Mouse (Mus musculus): ENCODE measurements around the gene A930033H14Rik.

The A930033H14Rik gene

DNA sequence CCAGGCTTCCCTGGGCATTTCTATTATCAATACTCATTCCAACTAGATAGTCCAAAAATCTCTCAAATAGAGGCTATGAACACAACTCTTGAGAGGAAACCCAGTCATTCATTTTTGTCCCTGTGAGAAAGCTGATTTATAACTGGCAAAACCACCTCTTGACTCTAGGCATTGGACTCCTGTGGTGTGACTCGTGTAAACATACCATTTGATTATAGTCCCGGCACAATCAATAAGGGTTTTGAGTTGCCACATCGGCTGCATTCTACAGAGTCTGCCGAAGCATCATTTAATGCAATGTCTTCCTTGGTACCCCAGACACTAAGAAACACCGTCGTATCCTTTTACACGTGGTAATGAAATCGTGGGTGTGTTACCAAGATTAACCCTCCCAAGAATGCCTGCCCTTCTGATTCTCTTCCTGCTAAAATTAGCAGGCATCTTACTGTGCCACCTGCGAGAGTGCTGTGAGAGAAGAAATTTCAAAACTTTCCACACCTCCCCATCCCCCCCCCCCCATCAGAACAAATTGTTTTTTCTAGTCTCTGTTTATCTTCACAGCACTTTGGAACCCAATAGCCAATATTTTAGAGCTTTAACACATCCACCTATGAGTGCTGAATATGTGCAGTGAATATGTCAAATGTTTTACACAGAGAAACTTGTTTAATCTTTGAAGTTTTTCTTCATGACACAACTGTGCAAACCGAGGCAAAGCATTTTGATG, 22.3 kb downstream of the A930033H14Rik start:
- DNase-seq, result no peak

DNA sequence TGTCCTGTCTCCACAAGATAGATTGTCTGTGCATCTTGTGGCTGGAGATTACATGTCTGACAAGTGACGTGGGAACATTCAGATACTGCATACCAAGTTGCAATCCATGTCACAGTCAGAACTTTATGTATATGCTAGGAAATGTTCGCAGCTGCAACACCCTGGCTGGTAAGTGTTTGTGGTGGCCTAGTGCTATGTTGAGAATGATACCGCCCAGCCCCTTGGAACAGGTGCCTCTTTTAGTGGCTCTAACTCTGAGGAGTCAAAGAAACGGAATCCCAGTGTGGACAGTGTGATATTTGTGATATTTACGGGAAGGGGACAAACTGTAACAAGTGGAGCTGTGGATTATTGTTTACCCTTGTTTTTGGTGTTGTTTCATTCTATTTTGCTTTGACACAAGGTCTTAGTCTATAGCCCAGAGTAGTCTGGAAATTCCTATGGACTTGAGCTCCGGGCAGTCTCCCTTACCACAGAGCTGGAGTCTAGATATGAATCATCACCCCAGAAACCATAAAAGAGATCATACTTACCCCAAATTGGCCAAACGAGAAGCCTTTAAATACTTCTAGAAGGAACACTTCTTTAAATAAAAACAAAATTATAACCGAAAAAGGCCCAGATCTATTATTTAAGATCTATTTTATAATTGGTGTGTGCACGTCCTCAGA, 25.0 kb downstream of the A930033H14Rik start:
- DNase-seq, result no peak

DNA sequence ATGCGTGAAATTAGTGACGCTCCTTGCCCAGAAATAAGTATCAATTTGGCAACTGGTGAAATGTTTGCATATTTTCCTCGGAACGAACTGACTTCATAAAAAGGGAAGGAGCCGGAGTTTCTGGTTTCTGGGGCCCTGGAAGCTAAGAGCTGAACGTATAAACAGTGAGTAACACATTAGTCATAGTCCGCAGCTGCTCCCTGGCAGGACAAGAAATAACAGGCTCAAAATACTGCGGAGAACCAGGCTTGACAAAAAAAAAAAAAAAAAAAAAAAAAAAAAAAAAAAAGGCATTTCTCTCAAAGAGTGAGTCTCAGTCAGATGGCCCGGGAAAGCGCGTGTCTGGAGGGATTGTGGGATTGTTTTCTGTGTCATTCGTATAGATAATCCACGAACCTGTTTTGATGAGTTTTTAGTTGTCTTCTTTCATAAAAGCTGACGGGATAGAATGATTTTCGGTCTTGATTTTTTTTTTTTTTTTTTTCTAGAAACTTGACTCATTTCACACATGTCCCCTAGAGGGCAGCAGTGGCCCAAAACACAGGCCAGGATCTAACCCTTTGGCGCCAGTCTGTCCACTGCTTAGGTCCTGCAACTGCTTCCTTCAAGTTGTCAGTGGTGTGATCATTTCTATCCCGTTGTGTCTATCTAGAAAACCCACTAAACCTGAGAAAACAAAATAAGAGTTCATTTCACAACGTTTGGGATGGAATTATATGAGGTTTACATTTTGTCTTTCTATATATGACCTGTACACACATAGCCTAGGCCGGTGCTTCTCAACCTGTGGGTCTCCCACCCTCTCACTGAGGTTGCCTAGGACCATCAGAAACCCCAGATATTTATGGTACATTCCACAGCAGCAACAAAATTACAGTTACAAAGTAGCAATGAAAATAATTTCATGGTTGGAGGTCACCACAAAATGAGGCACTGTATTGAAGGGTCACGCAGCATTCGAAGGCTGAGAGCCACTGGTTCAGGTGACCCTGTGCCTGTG, 26.7 kb downstream of the A930033H14Rik start:
- DNase-seq, result peak; percentile 56

DNA sequence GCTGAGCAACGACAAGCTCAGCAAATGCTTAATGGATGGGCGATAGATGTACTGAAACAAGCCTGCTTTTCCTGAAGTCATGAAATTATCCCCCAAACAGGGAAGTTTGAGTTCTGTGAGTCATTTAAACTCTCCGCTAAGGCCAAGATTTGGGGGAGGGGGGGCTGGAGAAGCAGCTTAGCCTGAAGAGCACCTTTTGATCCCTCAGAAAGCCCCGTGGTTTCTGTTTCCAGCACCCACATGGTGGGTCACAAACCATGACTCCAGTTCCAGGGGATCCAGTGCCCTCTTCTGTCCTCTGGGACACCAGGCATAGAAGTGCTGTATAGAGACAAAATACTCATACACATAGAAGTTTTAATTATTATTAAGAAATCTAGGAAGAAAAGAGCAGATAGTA, 27.5 kb downstream of the A930033H14Rik start:
- DNase-seq, result no peak

DNA sequence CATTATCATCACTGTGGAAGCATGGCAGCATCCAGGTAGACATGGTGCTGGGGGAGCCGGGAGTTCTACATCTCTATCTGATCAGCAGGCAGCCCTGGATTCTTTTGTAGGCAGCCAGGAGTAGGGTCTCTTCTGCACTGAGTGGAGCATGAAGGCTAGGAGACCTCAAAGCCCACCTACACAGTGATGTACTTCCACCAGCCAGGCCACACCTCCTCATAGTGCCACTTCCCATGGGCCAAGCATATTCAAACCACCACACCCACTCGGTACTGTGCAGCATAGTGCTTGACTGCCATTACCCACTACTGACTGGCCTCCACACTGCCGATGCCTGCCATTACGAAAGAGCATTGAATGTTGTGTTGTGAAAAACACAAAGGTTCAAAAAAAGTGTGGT, 28.0 kb downstream of the A930033H14Rik start:
- no peak for DNase-seq

DNA sequence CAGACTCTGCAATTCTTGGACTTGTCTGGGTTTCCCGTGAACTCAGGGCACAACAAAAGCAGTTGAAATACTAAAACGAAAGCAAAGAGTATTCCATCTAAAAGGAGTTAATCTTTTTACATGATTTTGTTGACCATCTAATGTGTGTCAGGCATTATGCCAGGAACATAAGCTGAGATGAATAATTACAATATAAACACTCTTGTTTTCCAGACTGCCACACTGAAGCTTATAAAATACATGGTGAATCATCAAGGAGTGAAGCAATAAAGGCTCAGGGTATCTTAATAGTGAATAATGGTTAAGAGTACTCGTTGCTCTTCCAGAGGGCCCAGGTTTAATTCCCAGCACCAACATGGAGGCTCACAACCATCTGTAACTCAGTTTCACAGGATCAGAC, 31.9 kb downstream of the A930033H14Rik start:
- DNase-seq, result no peak

DNA sequence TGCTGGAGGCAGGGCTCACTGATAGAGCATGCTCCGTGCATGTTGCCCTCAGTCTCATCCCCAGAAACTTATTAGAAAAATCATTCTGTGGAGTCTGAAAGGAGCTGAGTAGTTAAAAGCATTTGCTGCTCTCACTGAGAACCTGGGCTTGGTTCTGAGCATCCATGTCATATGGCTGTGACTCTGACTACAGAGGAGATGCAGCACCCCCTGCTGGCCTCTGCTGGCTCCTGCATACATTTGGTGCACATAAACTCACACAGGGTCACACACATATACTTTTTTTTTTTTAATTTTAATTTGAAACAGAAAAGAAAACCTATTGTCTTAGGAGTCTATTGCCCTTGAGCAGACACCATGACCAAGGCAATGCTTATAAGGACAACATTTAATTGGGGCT, 33.6 kb downstream of the A930033H14Rik start:
- no peak for DNase-seq

DNA sequence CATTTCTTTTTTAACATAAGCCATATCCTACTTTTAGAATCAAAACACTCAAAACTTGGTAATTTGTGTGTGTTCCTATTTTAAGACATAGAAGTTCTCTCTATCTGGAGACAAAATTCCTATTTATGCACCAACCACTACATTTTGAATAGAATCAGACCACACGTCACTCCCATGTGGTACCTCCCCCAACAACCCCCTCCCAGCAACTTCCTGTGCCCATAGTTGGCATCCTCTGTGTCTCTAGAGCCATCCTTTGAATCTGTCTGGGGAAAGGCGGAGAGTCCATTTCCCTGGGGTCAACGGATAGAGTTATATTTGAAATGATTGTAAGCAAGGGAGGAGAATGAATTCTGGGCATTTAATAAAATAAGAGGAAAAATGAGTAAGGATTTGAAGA, 36.8 kb downstream of the A930033H14Rik start:
- no peak for DNase-seq

DNA sequence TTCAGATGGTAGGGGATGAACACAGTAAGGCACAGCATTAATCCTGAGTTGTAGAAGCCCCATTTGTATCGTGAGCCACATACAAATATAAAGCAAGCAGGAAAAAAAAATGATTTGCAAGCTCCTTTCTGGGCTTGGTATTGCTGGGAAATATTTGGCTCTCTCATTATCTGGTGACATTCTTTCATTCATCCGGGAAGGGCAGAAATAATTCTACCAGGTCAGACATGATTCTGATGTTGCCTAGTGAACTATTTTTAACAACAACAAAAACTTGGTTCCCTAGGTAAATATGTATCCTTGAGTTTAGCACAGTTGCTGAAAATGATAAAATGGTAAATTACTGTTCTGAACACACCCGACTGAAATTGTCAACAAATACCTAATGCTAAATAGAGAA, 40.5 kb downstream of the A930033H14Rik start:
- no peak for DNase-seq

DNA sequence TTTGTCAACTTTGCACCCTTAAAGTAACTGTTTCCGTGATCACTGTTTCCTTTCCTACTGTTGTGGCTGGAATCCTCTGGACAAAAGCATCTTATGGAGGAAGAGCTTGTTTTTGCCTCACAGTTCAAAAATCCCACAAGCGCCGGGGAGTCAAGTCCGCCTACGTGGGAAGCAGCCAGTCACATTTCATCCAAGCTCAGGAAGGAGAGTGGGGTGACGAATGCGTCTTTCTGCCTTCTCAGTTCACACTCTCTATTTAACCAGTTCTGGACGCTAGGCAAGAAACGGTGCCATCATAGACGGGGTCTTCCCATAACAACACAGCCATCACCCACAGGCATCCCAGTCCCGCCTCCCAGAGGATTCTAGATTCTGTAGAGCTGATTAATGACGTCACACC, 46.4 kb downstream of the A930033H14Rik start:
- DNase-seq, result no peak

DNA sequence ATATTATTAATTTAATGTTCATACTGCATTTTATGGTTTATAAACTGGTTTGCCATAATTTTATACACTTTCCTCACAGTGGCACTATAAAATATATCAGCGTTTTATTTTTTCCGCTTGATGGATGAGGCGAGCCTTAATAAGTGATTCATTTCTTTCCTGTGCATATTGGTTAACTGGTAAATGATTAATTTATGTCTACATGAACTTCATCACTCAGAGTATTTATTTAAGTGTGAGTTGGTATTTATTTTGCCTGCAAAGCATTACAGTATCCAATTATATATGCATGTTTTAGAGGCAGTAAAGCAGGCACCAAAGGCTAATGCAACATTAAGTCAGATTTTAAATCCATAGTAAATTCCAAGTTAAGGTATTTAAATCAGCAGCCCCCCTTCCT, 47.1 kb downstream of the A930033H14Rik start:
- no peak for DNase-seq

DNA sequence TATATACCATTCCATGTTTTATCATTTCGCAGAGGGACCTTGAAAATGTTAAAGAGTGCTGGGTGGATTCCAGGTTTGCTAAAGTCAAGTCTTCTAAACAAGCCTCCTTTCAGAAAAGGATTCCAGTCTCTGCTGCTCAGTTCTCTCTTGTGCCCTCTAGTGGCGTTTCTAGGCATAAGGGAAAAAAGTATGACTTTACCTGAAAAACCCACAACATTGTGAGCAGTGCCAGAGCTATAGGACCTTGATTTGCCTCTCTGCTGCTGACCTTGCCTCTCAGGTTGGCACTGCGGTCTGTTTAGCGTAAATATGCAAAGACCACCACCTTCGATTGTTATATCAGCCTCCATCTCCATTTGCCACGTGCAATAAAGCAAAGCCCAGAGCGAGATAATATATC, 47.8 kb downstream of the A930033H14Rik start:
- no peak for DNase-seq

DNA sequence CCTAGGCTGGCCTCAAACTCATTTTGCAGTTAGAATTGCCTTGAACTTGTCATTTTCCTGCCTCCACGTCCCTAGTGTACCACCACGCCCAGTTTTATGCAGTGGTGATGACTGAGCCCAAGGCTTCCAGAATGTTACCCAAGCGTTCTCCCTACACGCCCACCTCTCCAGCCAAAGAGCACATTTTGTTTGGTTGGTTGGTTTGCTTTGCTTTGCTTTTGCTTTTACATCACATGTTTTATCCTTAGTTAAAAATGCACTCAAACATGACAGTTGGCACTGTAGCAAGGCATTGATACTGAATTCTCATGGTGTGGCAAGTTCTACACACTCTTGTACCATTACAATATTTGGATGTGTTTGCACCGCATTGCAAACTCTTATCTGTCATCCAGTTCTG, 49.7 kb downstream of the A930033H14Rik start:
- no peak for DNase-seq

DNA sequence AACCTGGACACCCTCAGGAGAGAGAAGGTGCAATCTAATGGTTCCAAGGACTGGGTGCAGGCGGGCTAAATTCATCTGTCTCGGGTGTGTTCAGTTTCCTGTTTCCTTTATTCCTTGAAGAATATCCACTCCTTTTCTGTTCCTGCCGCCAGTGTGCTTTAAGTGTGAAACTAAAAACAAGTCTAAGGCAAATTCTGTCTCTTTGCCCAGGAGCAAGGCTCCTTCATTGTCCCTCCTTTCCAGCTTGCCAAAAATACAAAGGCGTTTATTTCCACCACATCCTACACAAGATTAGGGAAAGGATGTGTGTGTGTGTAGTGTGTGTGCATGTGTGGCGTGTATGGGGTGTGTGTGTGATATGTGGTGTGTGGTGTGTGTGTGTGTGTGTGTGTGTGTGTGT, 50.3 kb downstream of the A930033H14Rik start:
- DNase-seq, result no peak

DNA sequence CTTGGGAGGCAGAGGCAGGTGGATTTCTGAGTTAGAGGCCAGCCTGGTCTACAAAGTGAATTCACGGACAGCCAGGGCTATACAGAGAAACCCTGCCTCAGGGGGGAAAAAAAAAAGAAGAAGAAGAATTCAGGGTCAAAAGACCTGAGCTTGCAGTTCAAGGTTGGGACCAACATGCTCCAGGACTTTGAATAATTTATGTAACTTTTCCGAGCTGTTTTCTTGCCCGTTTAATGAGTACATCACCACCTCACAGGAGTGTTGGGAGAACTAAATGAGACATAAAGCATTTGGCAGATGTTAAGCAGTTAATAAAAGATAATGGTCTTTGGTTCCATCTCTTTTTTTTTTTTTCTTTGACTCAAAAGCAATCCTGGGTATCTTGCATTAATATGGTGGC, 51.4 kb downstream of the A930033H14Rik start:
- no peak for DNase-seq

DNA sequence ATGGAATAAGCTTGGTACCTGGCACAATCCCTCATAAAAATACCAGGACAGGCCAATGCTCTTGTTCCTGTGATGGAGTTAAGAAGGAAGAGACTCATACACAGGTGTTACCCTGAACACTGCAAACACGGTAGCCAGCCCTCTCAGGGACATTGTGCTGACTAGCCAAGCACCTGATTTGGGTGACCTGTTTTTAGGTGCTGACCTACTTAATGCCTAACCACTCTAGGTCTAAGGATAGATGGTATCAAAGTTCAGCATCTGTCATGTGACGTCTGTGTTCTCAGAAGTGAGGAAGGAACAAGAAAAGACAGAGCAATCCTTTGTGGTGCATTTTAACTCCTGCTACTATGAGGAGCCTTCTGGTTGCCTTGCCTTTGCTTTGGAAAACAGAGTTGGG, 52.0 kb downstream of the A930033H14Rik start:
- DNase-seq, result no peak
